Mouse (Mus musculus): ENCODE measurements around the gene Gm4969. TPM values are rescaled to one million over a fixed set of nuclear protein-coding genes. Genes with fewer than 3 reads are reported as not detected.

Gm4969 gene
- polyA plus RNA-seq, 1 experiment, result 1.1 TPM

DNA sequence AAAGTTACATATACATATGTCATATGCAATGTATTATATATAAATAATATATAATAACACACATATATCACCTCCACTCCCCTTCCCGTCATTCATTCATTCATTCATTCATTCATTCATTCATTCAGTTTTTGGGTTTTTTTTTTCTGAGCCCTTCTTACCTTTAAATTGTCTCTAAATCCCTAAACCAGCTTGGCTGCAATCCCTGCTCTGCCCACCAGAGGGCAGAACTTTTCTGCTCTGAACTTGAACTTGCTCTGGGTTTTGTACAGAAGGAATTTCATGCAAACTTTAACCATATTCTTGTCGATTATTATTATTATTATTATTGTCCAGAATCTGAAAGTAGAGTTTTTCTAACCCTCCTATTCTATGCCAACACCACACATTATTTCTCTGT, 49.5 kb downstream of the Gm4969 start:
- peak; percentile 76 for TF ChIP-seq CTCF (IDR thresholded peaks at IDR 0.05; ENCODE audit: extremely low read depth, insufficient read depth, low read length)
- TF ChIP-seq POLR2A (IDR thresholded peaks at IDR 0.05; ENCODE audit: extremely low read depth, insufficient read depth, low read length), result no peak
- Histone ChIP-seq H3K4me1 (ENCODE audit: control insufficient read depth, insufficient read depth, low read length) (no peaks in the 10 kb centered on the region), H3K27ac (ENCODE audit: insufficient read depth, low read length) (no peak overlapping the region), H3K4me3 (ENCODE audit: insufficient read depth, low read length) (no peak overlapping the region)

DNA sequence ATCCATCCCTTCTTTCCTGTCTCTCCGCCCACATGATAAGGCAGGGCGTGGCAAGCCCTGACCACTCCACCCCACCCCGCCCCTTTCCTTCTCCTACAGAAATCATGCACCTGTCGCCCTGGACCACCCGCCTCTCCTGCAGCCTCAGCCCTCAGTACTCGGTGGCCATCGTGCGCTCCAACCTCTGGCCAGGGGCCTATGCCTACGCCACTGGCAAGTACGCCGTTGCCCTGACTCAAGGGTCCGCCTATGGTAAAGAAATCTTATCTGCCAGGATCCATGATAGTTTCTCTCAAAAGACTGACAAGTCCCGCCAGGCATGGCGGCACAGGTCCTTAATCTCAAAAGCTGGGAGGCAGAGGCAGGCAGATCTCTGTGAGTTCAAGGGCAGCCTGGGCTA, 50.2 kb downstream of the Gm4969 start:
- Histone ChIP-seq H3K4me1 (ENCODE audit: control insufficient read depth, insufficient read depth, low read length) (no peaks in the 10 kb centered on the region), H3K27ac (ENCODE audit: insufficient read depth, low read length) (no peak overlapping the region), H3K4me3 (ENCODE audit: insufficient read depth, low read length) (no peak overlapping the region)
- TF ChIP-seq CTCF (IDR thresholded peaks at IDR 0.05; ENCODE audit: extremely low read depth, insufficient read depth, low read length), result no peak
- no peak for TF ChIP-seq POLR2A (IDR thresholded peaks at IDR 0.05; ENCODE audit: extremely low read depth, insufficient read depth, low read length)

DNA sequence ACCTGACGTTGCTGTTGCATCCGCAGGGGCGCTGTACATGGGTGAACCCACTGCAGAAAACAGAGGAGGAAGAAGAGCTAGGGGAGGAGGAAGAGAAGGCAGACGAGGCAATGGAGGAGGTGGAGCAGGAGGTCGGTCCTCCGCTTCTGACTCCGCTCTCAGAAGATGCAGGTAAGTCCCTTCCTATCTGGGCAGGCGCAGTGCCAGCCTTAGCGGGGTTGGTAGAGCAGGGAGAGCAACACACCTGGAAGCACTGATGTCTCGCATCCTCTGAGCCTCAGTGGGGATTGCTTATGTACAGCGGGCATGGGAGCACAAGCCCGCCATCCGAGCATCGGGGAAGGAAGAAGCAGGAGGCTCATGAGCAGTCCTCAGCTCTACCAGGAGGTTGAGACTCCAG, 51.1 kb downstream of the Gm4969 start:
- H3K27ac ChIP-seq (ENCODE audit: insufficient read depth, low read length), result no peak overlapping the region
- H3K4me3 ChIP-seq (ENCODE audit: insufficient read depth, low read length), result no peak overlapping the region
- TF ChIP-seq CTCF (IDR thresholded peaks at IDR 0.05; ENCODE audit: extremely low read depth, insufficient read depth, low read length), result no peak
- TF ChIP-seq POLR2A (IDR thresholded peaks at IDR 0.05; ENCODE audit: extremely low read depth, insufficient read depth, low read length), result no peak
- H3K4me1 ChIP-seq (ENCODE audit: control insufficient read depth, insufficient read depth, low read length), result no peaks in the 10 kb centered on the region

DNA sequence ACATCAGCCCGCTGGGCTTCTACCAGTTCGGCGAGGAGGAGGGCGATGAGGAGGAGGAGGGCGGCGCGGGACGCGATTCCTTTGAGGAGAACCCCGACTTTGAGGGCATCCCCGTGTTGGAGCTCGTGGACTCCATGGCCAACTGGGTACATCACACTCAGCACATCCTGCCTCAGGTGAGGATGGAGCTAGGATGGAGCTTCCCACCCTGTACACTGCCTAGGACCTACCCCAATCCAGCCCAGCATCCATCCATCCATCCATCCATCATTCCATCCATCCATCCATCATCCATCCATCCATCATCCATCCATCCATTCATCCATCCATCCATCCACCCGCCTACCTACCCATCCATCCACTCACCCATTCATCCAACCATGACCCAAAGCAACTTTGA, 52.3 kb downstream of the Gm4969 start:
- no peak overlapping the region for H3K27ac ChIP-seq (ENCODE audit: insufficient read depth, low read length)
- H3K4me1 ChIP-seq (ENCODE audit: control insufficient read depth, insufficient read depth, low read length), result no peaks in the 10 kb centered on the region
- no peak for TF ChIP-seq POLR2A (IDR thresholded peaks at IDR 0.05; ENCODE audit: extremely low read depth, insufficient read depth, low read length)
- H3K4me3 ChIP-seq (ENCODE audit: insufficient read depth, low read length), result peak overlapping the region; percentile 32; the same call in 1 of the 2 replicates

DNA sequence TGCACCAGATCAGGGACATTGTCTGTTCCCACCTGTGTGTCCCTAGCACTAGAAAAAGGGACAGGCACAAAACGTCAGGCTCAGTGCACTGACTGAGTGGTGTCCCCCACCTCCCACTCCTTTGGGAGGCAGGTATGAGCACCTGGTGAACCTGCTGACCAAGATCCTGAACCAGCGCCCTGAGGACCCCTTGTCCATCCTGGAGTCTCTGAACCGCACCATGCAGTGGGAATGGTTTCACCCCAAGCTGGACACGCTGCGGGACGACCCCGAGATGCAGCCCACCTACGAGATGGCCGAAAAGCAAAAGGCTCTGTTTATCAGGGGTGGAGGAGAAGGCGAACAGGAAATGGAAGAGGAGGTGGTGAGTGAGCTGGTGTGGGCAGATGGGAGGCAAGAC, 60.8 kb downstream of the Gm4969 start:
- TF ChIP-seq POLR2A (IDR thresholded peaks at IDR 0.05; ENCODE audit: extremely low read depth, insufficient read depth, low read length) (no peak), CTCF (IDR thresholded peaks at IDR 0.05; ENCODE audit: extremely low read depth, insufficient read depth, low read length) (no peak)
- Histone ChIP-seq H3K27ac (ENCODE audit: insufficient read depth, low read length) (no peak overlapping the region), H3K4me3 (ENCODE audit: insufficient read depth, low read length) (no peak overlapping the region), H3K4me1 (ENCODE audit: control insufficient read depth, insufficient read depth, low read length) (peaks cover 2% of the 10 kb centered on the region)

DNA sequence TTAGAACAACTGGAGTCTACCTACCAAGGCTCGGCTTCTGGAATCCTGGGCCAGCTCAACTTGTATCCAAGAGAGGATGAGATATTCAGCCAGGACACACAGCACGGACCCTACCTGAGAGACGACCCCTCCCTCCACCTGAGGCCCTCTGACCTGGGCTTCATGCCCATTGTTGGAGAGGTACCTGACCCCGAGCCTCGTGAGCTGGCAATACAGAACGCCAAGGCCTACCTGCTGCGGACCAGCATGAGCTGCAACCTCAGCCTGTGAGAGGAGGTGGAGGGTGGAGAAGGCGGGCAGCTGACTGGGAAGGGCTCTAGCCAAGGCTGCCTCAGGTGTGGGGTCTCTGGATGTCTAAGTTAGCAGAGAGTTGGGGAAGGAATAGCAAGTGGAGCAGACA, 63.1 kb downstream of the Gm4969 start:
- Histone ChIP-seq H3K4me3 (ENCODE audit: insufficient read depth, low read length) (no peak overlapping the region), H3K4me1 (ENCODE audit: control insufficient read depth, insufficient read depth, low read length) (peaks cover 15% of the 10 kb centered on the region), H3K27ac (ENCODE audit: insufficient read depth, low read length) (no peak overlapping the region)
- TF ChIP-seq CTCF (IDR thresholded peaks at IDR 0.05; ENCODE audit: extremely low read depth, insufficient read depth, low read length) (no peak), POLR2A (IDR thresholded peaks at IDR 0.05; ENCODE audit: extremely low read depth, insufficient read depth, low read length) (no peak)

DNA sequence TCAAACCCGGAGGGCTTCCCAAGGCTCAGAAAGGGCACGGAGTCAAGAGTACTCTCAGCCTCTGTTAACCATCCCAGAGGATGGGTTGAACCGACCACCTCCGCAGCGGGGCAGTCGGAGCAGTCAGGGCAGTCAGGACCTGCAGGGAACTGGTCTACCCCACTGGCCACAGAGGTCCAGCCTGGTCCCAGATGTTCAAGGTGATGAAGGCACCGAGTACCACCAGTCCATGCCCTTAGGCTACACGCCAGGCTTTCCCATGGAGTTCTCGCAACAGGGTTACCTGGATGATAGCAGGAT, 63.4 kb downstream of the Gm4969 start:
- no peak for TF ChIP-seq POLR2A (IDR thresholded peaks at IDR 0.05; ENCODE audit: extremely low read depth, insufficient read depth, low read length)
- TF ChIP-seq CTCF (IDR thresholded peaks at IDR 0.05; ENCODE audit: extremely low read depth, insufficient read depth, low read length), result no peak
- H3K4me3 ChIP-seq (ENCODE audit: insufficient read depth, low read length), result no peak overlapping the region
- H3K4me1 ChIP-seq (ENCODE audit: control insufficient read depth, insufficient read depth, low read length), result peaks cover 19% of the 10 kb centered on the region
- H3K27ac ChIP-seq (ENCODE audit: insufficient read depth, low read length), result no peak overlapping the region

DNA sequence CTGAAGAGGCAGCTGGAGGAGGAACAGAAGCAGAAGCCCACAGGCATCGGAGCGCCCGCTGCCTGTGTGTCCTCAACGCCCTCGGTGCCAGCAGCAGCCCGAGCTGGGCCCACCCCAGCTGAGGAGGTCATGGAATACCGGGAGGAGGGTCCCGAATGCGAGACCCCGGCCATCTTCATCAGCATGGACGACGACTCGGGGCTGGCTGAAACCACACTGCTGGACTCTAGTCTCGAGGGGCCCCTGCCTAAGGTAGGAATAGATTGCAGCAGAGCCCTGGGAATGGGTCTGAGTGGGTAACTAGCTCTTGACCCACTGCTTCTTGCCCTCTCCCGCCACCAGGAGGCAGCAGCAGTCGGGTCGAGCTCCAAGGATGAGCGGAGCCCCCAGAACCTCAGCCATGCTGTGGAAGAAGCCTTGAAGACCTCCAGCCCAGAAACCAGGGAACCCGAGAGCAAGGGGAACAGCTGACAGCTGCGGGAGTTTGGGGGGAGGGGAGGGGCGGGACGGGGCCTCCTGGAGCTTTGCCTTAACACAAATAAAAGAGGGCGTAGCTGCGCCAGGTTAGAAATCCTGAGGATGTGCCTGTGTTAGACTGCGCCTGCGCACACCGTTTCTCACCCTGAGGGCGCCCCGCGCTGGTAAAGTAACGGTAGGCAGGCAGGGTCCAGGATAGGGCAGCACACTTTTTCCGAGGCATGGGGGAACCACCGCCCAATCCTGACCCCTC, 64.0 kb downstream of the Gm4969 start, which contains the start of gene Rsph6a:
Gene Rsph6a, plus strand, starts transcription at position 644 of the 730 bp plus-strand sequence.
- Histone ChIP-seq H3K4me1 (ENCODE audit: control insufficient read depth, insufficient read depth, low read length) (peaks cover 19% of the 10 kb centered on the region), H3K4me3 (ENCODE audit: insufficient read depth, low read length) (no peak within 1 kb of the TSS), H3K27ac (ENCODE audit: insufficient read depth, low read length) (no peak within 1 kb of the TSS)
- TF ChIP-seq CTCF (IDR thresholded peaks at IDR 0.05; ENCODE audit: extremely low read depth, insufficient read depth, low read length), result peak; percentile 45
- no peak for TF ChIP-seq POLR2A (IDR thresholded peaks at IDR 0.05; ENCODE audit: extremely low read depth, insufficient read depth, low read length)

DNA sequence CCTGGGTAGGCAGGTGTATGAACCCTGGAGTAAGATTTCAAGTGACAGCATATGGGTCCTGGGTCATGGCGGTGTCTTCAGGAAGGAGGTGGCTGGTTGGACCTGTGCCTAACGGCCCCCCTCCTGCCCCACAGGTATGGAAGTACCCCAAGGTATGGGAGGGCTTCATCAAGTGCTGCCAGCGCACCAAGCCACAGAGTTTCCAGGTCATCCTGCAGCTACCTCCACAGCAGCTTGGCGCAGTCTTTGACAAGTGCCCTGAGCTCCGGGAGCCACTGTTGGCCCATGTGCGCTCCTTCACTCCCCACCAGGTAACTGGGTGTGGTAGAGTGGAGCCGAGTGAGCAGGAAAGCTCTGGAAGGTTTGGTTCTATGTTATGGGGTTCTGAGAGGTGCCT, 65.0 kb downstream of the Gm4969 start:
- Histone ChIP-seq H3K27ac (ENCODE audit: insufficient read depth, low read length) (peak overlapping the region; percentile 5; the same call in 1 of the 2 replicates), H3K4me3 (ENCODE audit: insufficient read depth, low read length) (no peak overlapping the region)

DNA sequence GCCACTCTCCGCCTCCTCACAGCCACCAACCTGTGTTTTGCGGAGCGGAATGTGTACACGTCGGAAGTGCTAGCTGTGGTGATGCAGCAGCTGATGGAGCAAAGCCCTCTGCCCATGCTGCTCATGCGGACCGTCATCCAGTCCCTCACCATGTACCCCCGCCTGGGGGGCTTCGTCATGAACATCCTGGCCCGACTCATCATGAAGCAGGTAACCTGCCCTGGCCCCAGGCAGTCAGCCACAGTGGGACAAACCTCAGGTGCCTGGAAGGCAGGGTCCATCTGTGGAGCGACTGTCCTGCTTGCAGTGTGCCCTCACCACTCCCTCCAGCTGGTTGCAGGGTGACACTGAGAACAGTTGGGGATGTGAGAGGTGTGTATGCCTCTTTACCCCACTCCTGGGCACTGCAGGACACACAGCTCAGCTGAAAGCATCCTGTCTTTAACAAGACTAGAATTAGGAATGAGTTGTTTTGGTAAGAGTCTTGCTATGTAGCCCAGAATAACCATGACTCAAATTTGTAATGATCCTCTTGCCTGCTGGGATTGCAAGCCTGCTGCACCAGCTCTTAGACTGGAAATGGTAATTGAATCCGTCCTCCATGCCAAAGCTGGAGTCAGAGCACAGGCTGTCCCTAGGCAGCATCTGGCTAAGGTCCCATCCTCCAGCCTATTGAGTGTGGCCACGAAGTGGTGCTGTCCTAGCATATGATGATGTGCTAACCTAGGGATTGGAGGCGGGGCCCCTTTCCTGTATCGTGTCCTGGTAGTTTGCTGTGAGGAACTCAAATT, 65.6 kb downstream of the Gm4969 start:
- Histone ChIP-seq H3K4me1 (ENCODE audit: control insufficient read depth, insufficient read depth, low read length) (peaks cover 19% of the 10 kb centered on the region), H3K27ac (ENCODE audit: insufficient read depth, low read length) (peak overlapping the region; percentile 36), H3K4me3 (ENCODE audit: insufficient read depth, low read length) (no peak overlapping the region)
- peak; percentile 23; the same call in 1 of the 2 replicates for TF ChIP-seq POLR2A (IDR thresholded peaks at IDR 0.05; ENCODE audit: extremely low read depth, insufficient read depth, low read length)
- no peak for TF ChIP-seq CTCF (IDR thresholded peaks at IDR 0.05; ENCODE audit: extremely low read depth, insufficient read depth, low read length)

More for the DNA sequence above, 65.0 kb downstream of the Gm4969 start:
- no peak for TF ChIP-seq CTCF (IDR thresholded peaks at IDR 0.05; ENCODE audit: extremely low read depth, insufficient read depth, low read length)
- no peak for TF ChIP-seq POLR2A (IDR thresholded peaks at IDR 0.05; ENCODE audit: extremely low read depth, insufficient read depth, low read length)
- peaks cover 19% of the 10 kb centered on the region for H3K4me1 ChIP-seq (ENCODE audit: control insufficient read depth, insufficient read depth, low read length)

Data from cortical plate, adult 2 months (tissue).